Mouse (Mus musculus) right cerebral cortex, adult 2 months (tissue): ENCODE data around the gene Farsb.
"Not testable (repeated sequence)": the region's sequence is repeated elsewhere in the genome, so short reads cannot be mapped to it uniquely, and the experiment has no call there.

Source experiments
- DNase-seq, 2 experiments: peaks; one replicate each; pipeline ENCODE4 v3.0.0; 2021 to 2022; ENCODE audit warnings: low spot score in 2 of 2

Gene Farsb

GRCm38 (mm10) chr1:78488752-78489492, at the start of gene Farsb:
Farsb (minus strand) TSS chr1:78488897.
- peak; percentile 88 to 93 for DNase-seq

GRCm38 (mm10) chr1:78538396-78538795, 49.7 kb upstream of the Farsb start:
- DNase-seq = peak in 1 of 2 experiments; percentile 8

GRCm38 (mm10) chr1:78537494-78538010, 48.9 kb upstream of the Farsb start:
- peak; percentile 83 to 85 for DNase-seq

- DNase-seq = peak; percentile 87 to 92
Observed at GRCm38 (mm10) chr1:78536310-78537164, 47.8 kb upstream of the Farsb start.

GRCm38 (mm10) chr1:78534428-78535150, 45.9 kb upstream of the Farsb start:
- DNase-seq = no peak

GRCm38 (mm10) chr1:78532184-78532800, 43.6 kb upstream of the Farsb start:
- DNase-seq = peak in 1 of 2 experiments; percentile 12

- peak in 1 of 2 experiments; percentile 10 for DNase-seq
Observed at GRCm38 (mm10) chr1:78530500-78531215, 42.0 kb upstream of the Farsb start.

GRCm38 (mm10) chr1:78529011-78529410, 40.3 kb upstream of the Farsb start:
- no peak for DNase-seq

GRCm38 (mm10) chr1:78528356-78528755, 39.7 kb upstream of the Farsb start:
- no peak for DNase-seq

- peak; percentile 75 to 80 for DNase-seq
Observed at GRCm38 (mm10) chr1:78525189-78525886, 36.6 kb upstream of the Farsb start.

GRCm38 (mm10) chr1:78518907-78519306, 30.2 kb upstream of the Farsb start:
- no peak for DNase-seq

GRCm38 (mm10) chr1:78512756-78513155, 24.1 kb upstream of the Farsb start:
- DNase-seq = no peak

- no peak for DNase-seq
Observed at GRCm38 (mm10) chr1:78511621-78512160, 23.0 kb upstream of the Farsb start, which contains the start of gene BC035947. BC035947 (minus strand) TSS chr1:78512158.

- no peak for DNase-seq
Observed at GRCm38 (mm10) chr1:78510862-78511261, 22.2 kb upstream of the Farsb start, which contains the start of gene Mogat1. Mogat1 (plus strand) TSS chr1:78510991.

GRCm38 (mm10) chr1:78507137-78507536, 18.4 kb upstream of the Farsb start:
- no peak for DNase-seq

- DNase-seq = no peak
Observed at GRCm38 (mm10) chr1:78502527-78502926, 13.8 kb upstream of the Farsb start.

- DNase-seq = not testable (repeated sequence)
Observed at GRCm38 (mm10) chr1:78501856-78502255, 13.2 kb upstream of the Farsb start.

GRCm38 (mm10) chr1:78501036-78501435, 12.3 kb upstream of the Farsb start:
- DNase-seq = no peak

- DNase-seq = no peak
Observed at GRCm38 (mm10) chr1:78490143-78490542, 1.4 kb upstream of the Farsb start.

GRCm38 (mm10) chr1:78488427-78488751, 308 bp downstream of the Farsb start:
- no peak for DNase-seq
